Mouse (Mus musculus): ENCODE measurements around the gene Adssl1. TPM values are rescaled to one million over a fixed set of nuclear protein-coding genes. Genes with fewer than 3 reads are reported as not detected.

Adssl1 gene
- polyA plus RNA-seq, 1 experiment: 14.2 TPM

DNA sequence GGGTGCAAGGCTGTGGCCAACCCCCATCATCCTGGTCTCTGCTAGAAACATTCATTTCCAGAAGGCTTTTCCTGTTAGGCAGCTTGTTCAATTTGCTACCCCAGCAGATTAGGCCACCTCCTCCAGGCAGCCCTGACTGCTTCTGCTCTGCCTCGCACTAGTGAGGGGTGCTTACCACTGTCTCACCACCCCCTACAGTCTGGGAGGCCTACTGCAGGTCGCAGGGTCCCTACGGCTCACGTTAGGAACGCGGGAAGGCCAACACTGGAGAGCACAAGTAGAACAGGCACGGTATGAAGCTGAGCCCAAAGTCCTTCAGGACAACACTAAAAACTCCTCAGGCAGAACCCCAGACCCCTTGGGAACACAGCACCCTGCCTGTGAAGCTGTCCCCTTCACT lies 52.0 kb downstream of the Adssl1 start:
- no peak for DNase-seq
- Histone ChIP-seq H3K27ac (ENCODE audit: control insufficient read depth, insufficient read depth, low read length) (no peak overlapping the region), H3K36me3 (ENCODE audit: control insufficient read depth, insufficient read depth, low read length) (peaks cover 25% of the 10 kb centered on the region), H3K27me3 (ENCODE audit: control insufficient read depth, insufficient read depth, low read length) (no peaks in the 10 kb centered on the region), H3K4me1 (replicated peaks; ENCODE audit: control insufficient read depth, insufficient read depth, low read length) (peaks cover 34% of the 10 kb centered on the region), H3K4me3 (ENCODE audit: control insufficient read depth, insufficient read depth, low read length) (no peak overlapping the region)
- WGBS: 93% methylated on average over 7 of the region's 7 CpGs
- TF ChIP-seq POLR2A (IDR thresholded peaks at IDR 0.05; ENCODE audit: control insufficient read depth, extremely low read depth, insufficient read depth, low read length, poor library complexity) (no peak), CTCF (IDR thresholded peaks at IDR 0.05; ENCODE audit: borderline replicate concordance, control insufficient read depth, extremely low read depth, insufficient read depth, low read length, poor library complexity) (no peak)

DNA sequence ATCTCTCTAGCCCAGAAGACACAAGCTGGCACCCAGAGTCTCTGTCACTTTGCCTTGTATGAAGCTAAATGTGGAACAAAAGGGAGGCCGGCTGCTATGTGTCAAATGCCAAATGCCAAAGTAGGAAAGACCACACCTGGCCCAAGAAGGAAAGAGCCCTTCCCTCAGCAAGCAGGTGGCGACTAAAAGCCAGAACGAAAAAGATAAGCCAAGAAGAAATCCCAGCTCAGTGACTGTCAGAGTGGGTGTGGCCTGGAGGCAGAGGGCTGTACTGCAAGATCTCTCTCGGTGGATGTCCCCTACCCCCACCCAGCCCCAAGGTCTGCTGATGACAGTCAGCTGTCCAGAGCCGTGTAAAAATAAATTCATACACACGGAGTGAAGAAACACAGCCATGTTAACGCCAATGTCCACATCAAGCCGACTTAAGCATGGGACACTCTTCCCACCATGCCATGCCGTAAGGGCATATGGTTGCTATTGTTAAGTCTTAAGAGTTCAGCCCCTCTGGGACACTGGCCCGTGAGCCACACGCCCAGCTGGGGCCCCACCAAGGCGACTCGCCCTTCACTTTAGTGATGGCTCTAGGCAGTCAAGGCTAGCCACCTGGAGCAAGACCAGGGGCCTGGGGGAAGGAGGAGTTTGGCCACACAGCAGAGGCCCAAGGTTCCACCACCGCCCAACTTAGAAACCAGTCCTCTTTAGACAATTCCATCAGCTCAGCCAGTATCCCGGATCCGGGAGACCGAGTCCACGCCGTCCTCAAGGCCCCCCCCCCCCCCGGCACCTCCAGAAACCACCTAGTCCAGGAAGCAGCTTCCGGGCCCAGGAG lies 53.1 kb downstream of the Adssl1 start:
- H3K4me3 ChIP-seq (ENCODE audit: control insufficient read depth, insufficient read depth, low read length): peak overlapping the region; percentile 77
- no peak for TF ChIP-seq CTCF (IDR thresholded peaks at IDR 0.05; ENCODE audit: borderline replicate concordance, control insufficient read depth, extremely low read depth, insufficient read depth, low read length, poor library complexity)
- no peak for TF ChIP-seq POLR2A (IDR thresholded peaks at IDR 0.05; ENCODE audit: control insufficient read depth, extremely low read depth, insufficient read depth, low read length, poor library complexity)
- WGBS: 9% methylated on average over 21 of the region's 21 CpGs
- H3K27me3 ChIP-seq (ENCODE audit: control insufficient read depth, insufficient read depth, low read length): no peaks in the 10 kb centered on the region; the same call in 1 of the 2 replicates
- peaks cover 23% of the 10 kb centered on the region for H3K36me3 ChIP-seq (ENCODE audit: control insufficient read depth, insufficient read depth, low read length)
- H3K4me1 ChIP-seq (replicated peaks; ENCODE audit: control insufficient read depth, insufficient read depth, low read length): peaks cover 35% of the 10 kb centered on the region
- DNase-seq: peak; percentile 23
- no peak overlapping the region for H3K27ac ChIP-seq (ENCODE audit: control insufficient read depth, insufficient read depth, low read length)

DNA sequence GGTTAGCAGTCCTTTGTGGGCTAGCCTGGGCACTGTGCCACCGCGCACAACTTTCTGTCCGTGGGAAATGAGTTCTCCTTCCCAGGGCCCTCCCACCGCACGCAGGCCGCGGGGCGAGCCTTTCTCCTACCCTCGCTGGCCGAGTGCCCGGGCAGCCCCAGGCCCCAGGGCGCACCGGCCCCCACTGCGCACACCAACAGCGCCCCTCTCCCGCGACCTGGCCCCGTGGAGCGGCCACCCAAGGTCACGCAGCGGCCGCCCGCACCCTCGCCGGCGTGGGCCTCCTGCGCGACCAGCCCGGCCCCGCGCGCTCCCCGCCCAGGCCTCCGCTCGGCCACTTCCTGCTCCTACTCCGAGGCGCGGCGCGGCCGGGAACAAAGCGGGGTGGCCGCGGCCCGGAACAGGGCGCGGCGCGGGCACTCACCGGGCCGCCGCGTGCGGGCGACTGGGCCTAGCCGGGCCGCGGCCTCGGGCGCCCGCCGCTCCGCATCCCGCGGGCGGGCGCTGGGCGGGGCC lies 53.8 kb downstream of the Adssl1 start:
- peaks cover 16% of the 10 kb centered on the region for H3K36me3 ChIP-seq (ENCODE audit: control insufficient read depth, insufficient read depth, low read length)
- no peak overlapping the region for H3K27ac ChIP-seq (ENCODE audit: control insufficient read depth, insufficient read depth, low read length)
- H3K4me3 ChIP-seq (ENCODE audit: control insufficient read depth, insufficient read depth, low read length): peak overlapping the region; percentile 77
- no peaks in the 10 kb centered on the region; the same call in 1 of the 2 replicates for H3K27me3 ChIP-seq (ENCODE audit: control insufficient read depth, insufficient read depth, low read length)
- peaks cover 41% of the 10 kb centered on the region for H3K4me1 ChIP-seq (replicated peaks; ENCODE audit: control insufficient read depth, insufficient read depth, low read length)
- WGBS: 10% methylated on average over 68 of the region's 68 CpGs
- no peak for TF ChIP-seq POLR2A (IDR thresholded peaks at IDR 0.05; ENCODE audit: control insufficient read depth, extremely low read depth, insufficient read depth, low read length, poor library complexity)
- no peak for TF ChIP-seq CTCF (IDR thresholded peaks at IDR 0.05; ENCODE audit: borderline replicate concordance, control insufficient read depth, extremely low read depth, insufficient read depth, low read length, poor library complexity)
- peak; percentile 42 for DNase-seq

DNA sequence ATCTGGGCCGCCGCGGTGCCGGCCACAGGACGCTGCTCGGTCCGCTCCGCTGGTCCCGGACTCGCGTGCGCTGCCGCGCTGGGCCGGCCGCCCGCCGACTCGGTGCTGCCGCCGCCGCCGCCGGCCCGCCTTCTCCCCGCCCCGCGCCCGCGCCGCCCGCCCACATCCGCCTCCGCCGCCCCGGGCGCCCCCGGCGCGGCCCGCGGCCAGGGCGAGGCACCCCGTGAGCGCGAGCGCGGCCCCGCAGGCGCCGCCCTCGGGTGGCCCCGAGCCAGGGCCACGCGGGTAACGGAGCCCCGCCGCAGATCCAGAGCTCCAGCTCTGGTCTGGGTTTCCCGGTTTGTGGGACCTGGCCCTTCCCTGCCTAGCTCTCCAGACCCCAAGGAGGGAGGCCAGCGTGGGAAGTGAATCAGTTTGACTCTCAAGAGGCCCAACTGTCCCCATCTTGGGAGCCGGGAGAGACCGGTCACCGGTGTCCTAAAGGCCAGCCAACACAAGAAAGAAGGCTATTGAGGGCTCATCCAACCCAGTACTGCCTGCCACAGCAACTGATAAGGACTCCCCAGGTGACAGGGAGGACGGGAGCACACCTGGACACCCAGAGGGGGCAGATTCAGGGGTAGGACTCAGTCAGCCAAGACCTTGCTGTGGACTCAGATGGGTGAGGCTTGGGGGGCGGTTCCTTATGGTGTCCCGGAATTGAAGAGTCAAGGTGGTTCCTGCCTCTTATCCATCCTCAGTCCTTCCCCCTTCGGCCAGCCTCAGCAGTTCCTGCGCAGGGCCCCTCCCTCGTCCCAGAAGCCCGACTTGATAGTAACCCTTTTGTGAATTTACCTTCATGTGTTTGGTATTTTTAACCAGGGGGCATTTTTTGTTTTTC lies 54.5 kb downstream of the Adssl1 start, which contains the start of gene Akt1:
TSS of gene Akt1 (minus strand) at position 753 of the 880 bp plus-strand sequence.
- H3K4me1 ChIP-seq (replicated peaks; ENCODE audit: control insufficient read depth, insufficient read depth, low read length): peaks cover 44% of the 10 kb centered on the region

DNA sequence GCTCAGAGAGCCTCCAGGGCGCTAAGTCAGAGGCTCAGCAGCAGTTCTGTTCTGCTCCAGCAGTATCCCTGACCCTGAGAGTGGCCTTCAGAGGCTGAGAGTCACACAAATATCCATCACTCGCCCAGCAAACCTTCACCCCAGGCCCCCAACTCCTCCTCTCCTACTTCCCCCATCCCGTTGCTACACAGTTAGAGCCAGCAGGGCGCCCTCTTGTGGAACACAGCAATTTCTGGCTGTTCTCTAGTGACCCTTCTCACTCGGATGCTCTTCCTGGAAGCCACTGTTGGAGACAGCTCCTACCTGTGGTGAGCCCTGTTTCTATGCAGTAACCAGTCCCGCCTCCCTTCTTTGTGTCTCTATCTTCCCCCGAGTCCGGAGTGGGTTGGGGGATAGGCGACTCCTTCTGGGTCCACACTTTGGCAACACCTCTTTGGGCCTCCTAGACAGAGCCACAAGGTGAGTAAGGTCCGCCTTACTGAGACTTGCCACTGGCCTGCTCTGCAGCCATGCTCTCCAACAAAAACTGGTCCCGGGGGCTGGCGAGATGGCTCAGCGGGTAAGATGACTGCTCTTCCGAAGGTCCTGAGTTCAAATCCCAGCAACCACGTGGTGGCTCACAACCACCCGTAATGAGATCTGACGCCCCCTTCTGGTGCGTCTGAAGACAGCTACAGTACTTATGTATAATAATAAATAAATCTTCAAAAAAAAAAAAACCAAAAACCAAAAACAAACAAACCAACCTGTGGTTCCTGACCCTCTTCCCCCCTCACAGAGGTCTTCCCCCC lies 55.6 kb downstream of the Adssl1 start:
- WGBS: 22% methylated on average over 18 of the region's 18 CpGs

More for the DNA sequence above, 54.5 kb downstream of the Adssl1 start, which contains the start of gene Akt1:
- Histone ChIP-seq H3K36me3 (ENCODE audit: control insufficient read depth, insufficient read depth, low read length) (peaks cover 11% of the 10 kb centered on the region), H3K27me3 (ENCODE audit: control insufficient read depth, insufficient read depth, low read length) (peaks cover under 1% of the 10 kb centered on the region; the same call in 1 of the 2 replicates), H3K4me3 (ENCODE audit: control insufficient read depth, insufficient read depth, low read length) (peak within 1 kb of the TSS; percentile 77), H3K27ac (ENCODE audit: control insufficient read depth, insufficient read depth, low read length) (peak within 1 kb of the TSS; percentile 26; the same call in 1 of the 2 replicates)
- WGBS: 18% methylated on average over 70 of the region's 70 CpGs
- DNase-seq: peak; percentile 55
- TF ChIP-seq POLR2A (IDR thresholded peaks at IDR 0.05; ENCODE audit: control insufficient read depth, extremely low read depth, insufficient read depth, low read length, poor library complexity) (no peak), CTCF (IDR thresholded peaks at IDR 0.05; ENCODE audit: borderline replicate concordance, control insufficient read depth, extremely low read depth, insufficient read depth, low read length, poor library complexity) (no peak)

More for the DNA sequence above, 55.6 kb downstream of the Adssl1 start:
- H3K4me3 ChIP-seq (ENCODE audit: control insufficient read depth, insufficient read depth, low read length): peak overlapping the region; percentile 16
- peak; percentile 88 for DNase-seq
- peaks cover 4% of the 10 kb centered on the region for H3K36me3 ChIP-seq (ENCODE audit: control insufficient read depth, insufficient read depth, low read length)
- peaks cover 4% of the 10 kb centered on the region; the same call in 1 of the 2 replicates for H3K27me3 ChIP-seq (ENCODE audit: control insufficient read depth, insufficient read depth, low read length)
- H3K27ac ChIP-seq (ENCODE audit: control insufficient read depth, insufficient read depth, low read length): peak overlapping the region; percentile 26; the same call in 1 of the 2 replicates
- no peak for TF ChIP-seq POLR2A (IDR thresholded peaks at IDR 0.05; ENCODE audit: control insufficient read depth, extremely low read depth, insufficient read depth, low read length, poor library complexity)
- TF ChIP-seq CTCF (IDR thresholded peaks at IDR 0.05; ENCODE audit: borderline replicate concordance, control insufficient read depth, extremely low read depth, insufficient read depth, low read length, poor library complexity): peak; percentile 73; the same call in 1 of the 2 replicates
- H3K4me1 ChIP-seq (replicated peaks; ENCODE audit: control insufficient read depth, insufficient read depth, low read length): peaks cover 48% of the 10 kb centered on the region

Data from thymus, adult 2 months (tissue).